Mouse (Mus musculus): ENCODE measurements around the gene Unc13d.

- no peak for TF ChIP-seq POLR2A (IDR thresholded peaks at IDR 0.05; ENCODE audit: extremely low read depth, insufficient read depth, low read length)
- no peak for TF ChIP-seq CTCF (IDR thresholded peaks at IDR 0.05; ENCODE audit: extremely low read depth, insufficient read depth, low read length)
Observed at GRCm38 (mm10) chr11:116076836-116077235, 925 bp downstream of the Unc13d start.

All from cortical plate, adult 2 months (tissue).